Mouse (Mus musculus): Measurements from ENCODE around the gene Tubb3. TPM values are rescaled to one million over a fixed set of nuclear protein-coding genes. Genes with fewer than 3 reads are reported as not detected.
"Not testable (repeated sequence)": the region's sequence is repeated elsewhere in the genome, so short reads cannot be mapped to it uniquely, and the experiment has no call there.

The Tubb3 gene
- polyA plus RNA-seq, 1 experiment from 2014 or later = 40.1 TPM

DNA sequence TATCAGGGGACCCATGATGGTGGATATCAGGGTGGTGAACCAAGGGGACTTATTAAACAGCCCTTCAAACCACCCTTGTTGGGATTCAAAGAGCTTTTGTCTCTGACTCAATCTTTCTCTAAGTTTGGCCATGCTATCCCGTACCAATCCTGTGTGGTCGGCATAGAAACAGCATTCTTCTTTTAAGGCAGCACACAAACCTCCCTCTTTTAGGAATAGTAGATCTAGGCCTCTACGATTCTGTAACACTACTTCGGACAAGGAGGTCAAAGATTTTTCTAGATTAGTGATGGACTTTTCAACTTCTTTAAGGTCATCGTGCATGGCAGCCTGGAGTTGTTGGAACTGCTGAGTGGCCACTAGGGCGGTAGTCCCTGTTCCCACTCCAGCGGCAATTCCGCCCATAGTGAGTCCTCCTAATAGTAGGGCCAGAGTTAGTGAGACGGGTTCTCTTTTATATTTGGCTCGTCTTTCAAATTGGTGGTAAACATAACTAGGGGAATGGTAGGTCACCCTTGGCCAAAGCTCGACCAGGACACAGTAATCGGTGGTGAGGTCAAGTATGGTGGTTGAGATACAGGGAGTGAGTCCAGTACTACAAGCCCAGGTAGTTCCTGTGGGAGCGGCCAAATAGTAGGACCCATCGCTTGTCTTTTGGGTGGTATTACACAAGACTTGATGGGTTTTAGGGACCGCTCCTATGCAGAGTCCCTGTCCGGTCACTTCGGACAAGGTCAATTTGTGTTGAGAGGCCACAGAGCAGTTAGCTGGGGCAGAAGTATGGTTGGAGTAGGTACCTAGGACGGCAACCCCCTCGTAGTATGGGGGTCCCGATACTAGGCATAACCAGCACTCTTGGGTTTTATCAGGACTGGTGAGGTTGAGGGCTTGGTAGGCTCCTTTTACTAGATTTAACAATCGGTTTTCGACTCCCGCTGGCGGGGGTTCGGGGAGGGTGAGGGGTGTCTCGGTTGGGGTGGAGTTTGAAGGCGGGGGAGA, 15.6 kb downstream of the Tubb3 start:
- no peak overlapping the region for H3K9ac ChIP-seq
- no peak overlapping the region for H3K27ac ChIP-seq
- H3K36me3 ChIP-seq = no peaks in the 10 kb centered on the region
- 95% methylated on average over 27 of the region's 27 CpGs for WGBS
- no peaks in the 10 kb centered on the region for H3K27me3 ChIP-seq
- no peak overlapping the region for H3K4me2 ChIP-seq
- H3K4me3 ChIP-seq = no peak overlapping the region
- H3K4me1 ChIP-seq = peaks cover 6% of the 10 kb centered on the region
- no peak for ATAC-seq (ENCODE audit: insufficient number of reproducible peaks, insufficient read depth, low FRiP score, low TSS enrichment, low read depth)
- H3K9me3 ChIP-seq = peaks cover 41% of the 10 kb centered on the region

DNA sequence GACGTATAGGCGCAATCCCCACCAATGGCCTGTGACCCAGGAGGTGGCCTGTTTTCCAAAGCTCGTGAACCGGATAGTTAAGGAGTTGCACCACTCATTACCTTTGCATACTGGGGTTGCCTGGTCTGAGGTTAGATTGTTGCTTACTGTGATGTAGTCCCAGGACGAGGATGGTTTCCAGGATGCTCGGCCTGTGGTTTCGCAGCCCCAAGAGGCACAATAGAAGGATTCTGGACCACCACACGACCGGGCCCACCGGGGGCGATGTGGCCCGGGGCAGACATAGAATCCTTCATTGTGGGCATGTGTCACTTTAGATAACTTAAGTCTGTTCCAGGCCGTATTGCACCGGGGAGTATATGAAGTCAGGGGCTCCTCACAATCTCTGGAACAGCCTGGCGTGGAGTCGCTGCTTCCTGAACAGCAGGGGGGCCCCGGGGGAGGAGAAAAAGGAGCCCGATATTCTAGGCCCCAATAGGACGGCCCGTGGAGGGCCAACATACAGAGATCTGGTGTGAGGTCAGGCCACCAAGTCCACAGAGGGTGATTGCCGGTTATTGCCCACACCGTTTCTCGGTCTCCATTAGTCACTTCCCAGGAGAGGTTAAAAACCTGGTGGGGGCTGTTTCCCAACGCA, 16.5 kb downstream of the Tubb3 start:
- no peak for ATAC-seq (ENCODE audit: insufficient number of reproducible peaks, insufficient read depth, low FRiP score, low TSS enrichment, low read depth)
- H3K27ac ChIP-seq = no peak overlapping the region
- H3K27me3 ChIP-seq = no peaks in the 10 kb centered on the region
- H3K4me2 ChIP-seq = no peak overlapping the region
- no peaks in the 10 kb centered on the region for H3K4me1 ChIP-seq
- WGBS = 95% methylated on average over 24 of the region's 24 CpGs
- H3K4me3 ChIP-seq = no peak overlapping the region
- no peaks in the 10 kb centered on the region for H3K36me3 ChIP-seq
- H3K9ac ChIP-seq = no peak overlapping the region
- peaks cover 50% of the 10 kb centered on the region for H3K9me3 ChIP-seq

DNA sequence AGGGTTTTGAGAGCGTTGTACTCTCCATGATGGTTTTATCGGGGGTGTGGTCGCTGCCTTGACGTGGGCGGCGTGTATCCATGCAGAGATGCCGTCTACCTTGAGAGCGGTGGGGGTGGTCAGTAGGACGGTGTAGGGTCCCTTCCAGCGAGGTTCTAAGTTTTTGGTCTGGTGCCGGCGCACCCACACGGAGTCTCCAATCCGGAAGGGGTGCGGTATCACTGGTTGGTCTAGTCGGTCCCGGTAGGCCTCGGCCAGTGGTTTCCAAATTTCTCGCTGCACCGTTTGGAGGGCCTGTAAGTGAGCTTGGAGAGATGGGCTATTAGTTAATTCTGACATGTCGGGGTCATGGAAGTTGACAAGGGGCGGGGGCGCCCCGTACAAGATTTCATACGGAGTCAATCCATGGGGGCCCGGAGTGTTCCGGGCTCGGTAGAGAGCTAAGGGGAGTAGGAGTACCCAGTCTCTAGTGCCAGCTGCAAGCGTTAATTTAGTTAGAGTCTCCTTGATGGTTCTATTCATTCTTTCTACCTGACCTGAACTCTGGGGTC, 17.2 kb downstream of the Tubb3 start:
- no peak overlapping the region for H3K9ac ChIP-seq
- 96% methylated on average over 28 of the region's 29 CpGs for WGBS
- no peak for ATAC-seq (ENCODE audit: insufficient number of reproducible peaks, insufficient read depth, low FRiP score, low TSS enrichment, low read depth)

DNA sequence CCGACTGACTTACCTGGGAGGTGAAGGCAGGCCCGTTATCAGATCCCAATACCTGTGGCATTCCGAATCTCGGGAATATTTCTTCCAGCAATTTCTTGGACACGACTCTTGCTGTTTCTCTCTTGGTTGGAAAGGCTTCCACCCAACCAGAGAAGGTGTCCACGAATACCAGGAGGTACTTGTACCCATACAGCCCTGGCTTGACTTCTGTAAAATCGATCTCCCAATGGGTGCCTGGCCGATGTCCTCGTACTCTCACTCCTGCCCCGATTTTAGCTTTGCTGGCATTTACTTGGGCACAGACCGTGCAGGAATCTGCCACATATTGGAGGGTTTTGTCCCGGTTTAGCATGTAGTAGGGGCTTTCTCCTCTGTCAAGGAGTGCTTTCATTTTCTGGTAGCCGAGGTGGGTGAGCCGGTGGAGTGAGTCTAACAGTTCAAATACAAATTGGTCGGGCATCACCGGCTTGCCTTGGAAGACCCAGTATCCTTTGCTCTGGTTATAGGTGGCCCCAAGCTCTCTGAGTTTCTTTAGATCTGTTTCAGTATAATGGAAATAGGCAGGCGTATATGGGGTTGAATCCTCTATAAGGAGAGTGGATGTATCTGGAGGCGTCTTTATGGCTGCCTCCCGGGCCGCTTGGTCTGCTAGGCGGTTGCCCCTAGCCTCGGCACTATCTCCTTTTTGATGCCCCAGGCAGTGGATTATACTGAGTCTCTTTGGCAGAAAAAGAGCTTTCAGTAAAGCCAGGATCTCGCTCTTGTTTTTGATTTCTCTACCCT, 17.9 kb downstream of the Tubb3 start:
- Histone ChIP-seq H3K27me3 (no peaks in the 10 kb centered on the region), H3K9me3 (peaks cover 56% of the 10 kb centered on the region), H3K4me3 (no peak overlapping the region), H3K27ac (no peak overlapping the region), H3K9ac (no peak overlapping the region), H3K4me1 (no peaks in the 10 kb centered on the region), H3K4me2 (no peak overlapping the region), H3K36me3 (no peaks in the 10 kb centered on the region)
- ATAC-seq (ENCODE audit: insufficient number of reproducible peaks, insufficient read depth, low FRiP score, low TSS enrichment, low read depth) = no peak
- whole genome bisulfite sequencing = 95% methylated on average over 23 of the region's 23 CpGs

More for the DNA sequence above, 17.2 kb downstream of the Tubb3 start:
- Histone ChIP-seq H3K9me3 (peaks cover 56% of the 10 kb centered on the region), H3K36me3 (no peaks in the 10 kb centered on the region), H3K27me3 (no peaks in the 10 kb centered on the region), H3K27ac (no peak overlapping the region), H3K4me2 (no peak overlapping the region), H3K4me3 (no peak overlapping the region), H3K4me1 (no peaks in the 10 kb centered on the region)

DNA sequence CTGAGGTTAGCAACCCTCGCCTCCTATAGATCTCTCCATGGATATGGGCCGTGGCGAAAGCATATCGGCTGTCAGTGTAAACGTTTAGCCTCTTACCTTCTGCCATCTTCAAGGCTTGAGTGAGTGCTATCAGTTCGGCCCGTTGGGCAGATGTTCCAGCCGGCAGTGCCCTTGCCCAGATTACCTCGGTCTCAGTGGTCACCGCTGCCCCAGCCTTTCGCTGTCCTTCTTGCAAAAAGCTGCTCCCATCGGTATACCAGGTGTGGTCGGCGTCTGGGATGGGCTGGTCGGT, 18.4 kb downstream of the Tubb3 start:
- H3K9me3 ChIP-seq = peaks cover 59% of the 10 kb centered on the region
- H3K4me2 ChIP-seq; H3K4me3 ChIP-seq; H3K4me1 ChIP-seq; ATAC-seq (ENCODE audit: insufficient number of reproducible peaks, insufficient read depth, low FRiP score, low TSS enrichment, low read depth); H3K9ac ChIP-seq; H3K27me3 ChIP-seq; H3K36me3 ChIP-seq; H3K27ac ChIP-seq: not testable (repeated sequence)
- 95% methylated on average over 15 of the region's 15 CpGs for WGBS

DNA sequence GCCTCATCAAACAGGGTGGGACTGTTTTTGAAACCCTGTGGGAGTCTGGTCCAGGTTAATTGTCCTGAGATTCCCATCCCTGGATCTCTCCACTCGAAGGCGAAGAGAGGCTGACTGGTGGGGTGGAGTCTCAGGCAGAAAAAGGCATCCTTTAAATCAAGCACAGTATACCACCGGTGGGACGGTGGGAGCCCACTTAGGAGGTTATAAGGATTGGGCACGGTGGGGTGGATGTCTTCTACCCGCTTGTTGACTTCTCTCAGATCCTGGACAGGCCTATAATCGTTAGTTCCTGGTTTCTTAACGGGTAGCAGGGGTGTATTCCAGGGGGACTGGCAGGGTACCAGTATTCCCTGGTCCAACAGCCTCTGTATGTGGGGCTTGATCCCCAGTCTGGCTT, 19.7 kb downstream of the Tubb3 start:
- H3K4me3 ChIP-seq; H3K27ac ChIP-seq; H3K9ac ChIP-seq; H3K36me3 ChIP-seq; ATAC-seq (ENCODE audit: insufficient number of reproducible peaks, insufficient read depth, low FRiP score, low TSS enrichment, low read depth); H3K4me2 ChIP-seq; H3K4me1 ChIP-seq; H3K27me3 ChIP-seq: not testable (repeated sequence)
- H3K9me3 ChIP-seq = peaks cover 63% of the 10 kb centered on the region
- 88% methylated on average over 8 of the region's 8 CpGs for WGBS

DNA sequence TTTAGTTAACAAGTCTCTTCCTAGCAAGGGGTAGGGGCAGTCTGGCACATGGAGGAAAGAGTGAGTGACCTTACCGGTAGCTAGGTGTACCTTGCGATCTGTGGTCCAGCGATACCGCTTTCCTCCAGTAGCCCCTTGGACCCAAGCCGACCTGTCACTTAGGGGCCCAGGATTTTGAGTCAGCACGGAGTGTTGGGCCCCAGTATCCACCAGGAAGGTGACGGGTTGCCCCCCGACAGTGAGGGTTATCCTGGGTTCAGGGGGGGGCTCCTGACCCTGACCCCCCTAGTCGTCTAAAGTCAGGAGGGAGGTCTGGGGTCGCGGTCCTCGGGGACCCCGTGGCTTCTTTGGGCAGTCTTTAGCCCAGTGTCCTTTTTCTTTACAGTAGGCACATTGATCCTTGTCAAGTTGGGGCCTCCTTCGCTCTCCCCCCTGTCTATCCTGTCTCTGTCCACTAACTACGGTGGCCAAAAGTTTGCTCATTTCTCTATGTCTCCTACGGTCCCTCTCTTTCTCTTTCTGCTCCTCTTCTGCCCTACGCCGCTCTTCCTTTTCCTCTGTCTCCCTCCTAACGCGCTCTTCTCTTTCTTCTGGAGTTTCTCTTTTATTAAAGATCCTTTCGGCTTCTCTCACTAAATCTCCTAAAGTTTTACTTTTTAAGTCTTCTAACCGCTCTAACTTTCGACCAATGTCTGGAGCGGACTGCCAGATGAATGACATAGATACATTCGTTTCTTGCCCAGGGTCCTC, 20.6 kb downstream of the Tubb3 start:
- Histone ChIP-seq H3K27ac (no peak overlapping the region), H3K9me3 (peaks cover 60% of the 10 kb centered on the region), H3K4me3 (no peak overlapping the region), H3K36me3 (no peaks in the 10 kb centered on the region), H3K4me2 (no peak overlapping the region), H3K4me1 (no peaks in the 10 kb centered on the region), H3K9ac (no peak overlapping the region), H3K27me3 (no peaks in the 10 kb centered on the region)
- 94% methylated on average over 25 of the region's 25 CpGs for WGBS
- no peak for ATAC-seq (ENCODE audit: insufficient number of reproducible peaks, insufficient read depth, low FRiP score, low TSS enrichment, low read depth)

DNA sequence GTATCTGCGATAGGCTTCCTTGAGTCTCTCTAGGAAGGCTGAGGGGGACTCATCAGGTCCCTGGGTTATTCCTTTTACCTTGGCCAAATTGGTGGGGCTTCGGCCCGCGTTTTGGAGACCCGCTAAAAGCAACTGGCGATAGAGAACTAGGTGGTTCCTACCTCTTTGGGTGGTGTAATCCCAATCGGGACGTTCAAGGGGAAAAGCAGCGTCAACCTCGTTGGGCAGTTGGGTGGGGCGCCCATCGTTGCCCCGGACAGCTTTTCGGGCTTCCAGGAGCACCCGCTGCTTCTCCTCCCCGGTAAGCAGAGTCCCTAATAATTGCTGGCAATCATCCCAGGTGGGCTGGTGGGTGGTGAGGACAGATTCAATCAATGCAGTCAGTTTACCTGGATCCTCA, 21.2 kb downstream of the Tubb3 start:
- no peaks in the 10 kb centered on the region for H3K27me3 ChIP-seq
- peaks cover 55% of the 10 kb centered on the region for H3K9me3 ChIP-seq
- H3K27ac ChIP-seq = no peak overlapping the region
- no peaks in the 10 kb centered on the region for H3K4me1 ChIP-seq
- H3K4me2 ChIP-seq = no peak overlapping the region
- no peak overlapping the region for H3K9ac ChIP-seq
- WGBS = 96% methylated on average over 16 of the region's 16 CpGs
- ATAC-seq (ENCODE audit: insufficient number of reproducible peaks, insufficient read depth, low FRiP score, low TSS enrichment, low read depth) = no peak
- no peaks in the 10 kb centered on the region for H3K36me3 ChIP-seq
- no peak overlapping the region for H3K4me3 ChIP-seq

DNA sequence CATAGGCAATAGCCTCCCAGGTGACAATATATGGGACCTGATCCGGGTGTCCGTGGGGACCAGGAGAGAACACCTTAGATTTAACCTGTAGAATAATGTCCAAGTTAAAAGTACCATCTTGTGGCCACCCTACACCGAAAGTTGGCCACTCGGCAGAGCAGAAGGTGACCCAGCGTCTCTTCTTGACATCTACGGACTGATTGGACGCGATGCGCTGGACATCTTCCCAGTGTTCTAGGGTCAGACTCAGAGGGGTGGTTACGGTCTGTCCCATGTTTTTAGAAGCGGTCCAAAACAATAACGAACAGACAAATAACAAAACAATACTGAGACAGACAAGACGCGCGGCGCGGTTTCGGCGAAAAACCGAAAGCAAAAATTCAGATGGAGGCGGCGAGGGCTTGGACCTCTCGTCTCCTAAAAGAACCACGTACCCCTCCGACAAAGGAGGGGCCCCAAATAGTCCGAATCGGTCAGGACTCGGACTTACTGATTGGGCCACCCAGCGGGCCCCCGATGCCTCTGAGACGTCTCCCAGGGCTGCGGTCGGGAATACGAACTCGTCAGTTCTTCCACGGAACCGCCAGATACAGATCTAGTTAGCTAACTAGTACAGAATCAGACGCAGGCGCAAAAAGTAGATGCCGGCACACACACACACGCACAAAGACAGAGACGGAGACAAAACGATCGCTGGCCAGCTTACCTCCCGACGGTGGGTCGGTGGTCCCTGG, 22.2 kb downstream of the Tubb3 start:
- H3K27me3 ChIP-seq; H3K27ac ChIP-seq; H3K4me2 ChIP-seq; H3K4me3 ChIP-seq; H3K9ac ChIP-seq; H3K36me3 ChIP-seq; H3K4me1 ChIP-seq; ATAC-seq (ENCODE audit: insufficient number of reproducible peaks, insufficient read depth, low FRiP score, low TSS enrichment, low read depth): not testable (repeated sequence)
- WGBS = 96% methylated on average over 47 of the region's 47 CpGs
- H3K9me3 ChIP-seq = peaks cover 45% of the 10 kb centered on the region

DNA sequence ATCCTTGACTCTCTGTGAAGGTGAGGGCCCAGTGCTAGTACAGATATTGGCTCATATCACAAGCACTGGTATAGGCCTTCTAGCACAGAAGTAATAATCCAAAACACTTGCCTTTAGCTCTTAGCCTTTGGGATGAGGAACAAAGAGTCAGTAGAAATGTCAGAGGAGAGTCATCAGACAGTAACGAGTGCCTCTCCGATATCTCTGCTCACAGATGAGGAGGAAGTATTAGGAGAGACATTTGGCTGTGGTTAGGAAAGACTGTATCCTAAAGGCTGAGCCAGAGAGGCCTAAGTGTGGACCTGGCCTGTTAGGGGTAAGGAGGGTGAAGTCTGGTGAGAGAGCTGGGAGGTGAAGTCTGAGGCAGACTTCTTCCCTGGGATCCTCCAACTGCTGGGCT, 30.6 kb downstream of the Tubb3 start:
- Histone ChIP-seq H3K9me3 (no peaks in the 10 kb centered on the region), H3K4me1 (peaks cover 9% of the 10 kb centered on the region), H3K4me2 (no peak overlapping the region), H3K9ac (no peak overlapping the region), H3K27ac (no peak overlapping the region), H3K36me3 (peaks cover 4% of the 10 kb centered on the region; the same call in 1 of the 2 replicates), H3K27me3 (no peaks in the 10 kb centered on the region), H3K4me3 (no peak overlapping the region)
- no peak for ATAC-seq (ENCODE audit: insufficient number of reproducible peaks, insufficient read depth, low FRiP score, low TSS enrichment, low read depth)
- WGBS = 92% methylated on average over 2 of the region's 2 CpGs
